Comparison of ENCODE assay signal across 9 mouse cellular contexts in genomic region chr17:56950915-56951314, GRCm38 (mm10). TPM values are rescaled to one million over a fixed set of nuclear protein-coding genes. Genes with fewer than 3 reads are reported as not detected.
DNase-seq lines count a peak whose midpoint lies in the region; ATAC-seq and TF ChIP-seq lines count a peak whose summit lies in the region.
"Had no signal": no experiment of that assay in that cellular context is flagged by ENCODE, and none has a peak within 500 bp of the region (broad histone marks: within the 10 kb centered on the region; RNA-seq: fewer than 3 reads in every experiment).

No protein-coding gene starts in this region.

- no peak overlapping the region for H3K4me2 ChIP-seq in kidney, embryonic 14.5 days (replicated peaks; ENCODE audit: low read depth, low read length)

- no peaks in the 10 kb centered on the region for H3K4me1 ChIP-seq in kidney, embryonic 14.5 days (ENCODE audit: control insufficient read depth, insufficient read depth, low read length)
- peaks cover 21% of the 10 kb centered on the region for H3K4me1 ChIP-seq in E14TG2a.4 (replicated peaks; ENCODE audit: low read depth, low read length)

- no peaks in the 10 kb centered on the region for H3K9me3 ChIP-seq in kidney, embryonic 14.5 days (ENCODE audit: control insufficient read depth, low read length)
- H3K9me3 ChIP-seq in E14TG2a.4 (ENCODE audit: low read length), result no peaks in the 10 kb centered on the region

- no peak overlapping the region for H3K9ac ChIP-seq in kidney, embryonic 14.5 days (ENCODE audit: low read depth, low read length)

- peak; percentile 92 for TF ChIP-seq CTCF in E14TG2a.4 (conservative IDR thresholded peaks at IDR 0.05; ENCODE audit: low read length)

- H3K4me3 ChIP-seq in kidney, embryonic 14.5 days (ENCODE audit: low read length), result no peak overlapping the region
- H3K4me3 ChIP-seq in E14TG2a.4 (replicated peaks; ENCODE audit: low read length), result no peak overlapping the region

- H3K27me3 ChIP-seq in kidney, embryonic 14.5 days (ENCODE audit: control insufficient read depth, insufficient read depth, low read length), result no peaks in the 10 kb centered on the region
- H3K27me3 ChIP-seq in E14TG2a.4 (ENCODE audit: insufficient read depth, low read length), result peaks cover 22% of the 10 kb centered on the region; the same call in 1 of the 2 replicates

- ATAC-seq in kidney, embryonic 14.5 days (ENCODE audit: low FRiP score, low TSS enrichment), result no peak; the same call in 1 of the 2 replicates
- ATAC-seq in neutrophil, adult 5-6 weeks (ENCODE audit: extremely low read depth, insufficient number of reproducible peaks, low FRiP score, poor library complexity, severe bottlenecking), result peak; percentile 73; the same call in 1 of the 2 replicates

- H3K27ac ChIP-seq in kidney, embryonic 14.5 days (ENCODE audit: low read depth, low read length), result no peak overlapping the region

- 16% methylated on average over 3 of the region's 3 CpGs for WGBS in kidney, embryonic 14.5 days

- peak; percentile 70 for DNase-seq in kidney, adult 18-20 months
- DNase-seq in adrenal gland, postnatal 10 days, result peak; percentile 74
- peak; percentile 46 for DNase-seq in embryo, embryonic 9.5 days (ENCODE audit: extremely low spot score)
- peak; percentile 53 to 84 for DNase-seq in kidney, postnatal 36 days
- no peak for DNase-seq in Muller cell, postnatal 12 days (ENCODE audit: inconsistent ontology term)

- H3K36me3 ChIP-seq in kidney, embryonic 14.5 days (ENCODE audit: control insufficient read depth, insufficient read depth, low read length), result no peaks in the 10 kb centered on the region
- H3K36me3 ChIP-seq in E14TG2a.4 (ENCODE audit: insufficient read depth, low read length), result no peaks in the 10 kb centered on the region

RNA-seq across cellular contexts. Expression of gene Mllt1, which starts 15.7 kb away (rescaled TPM):
- polyA plus RNA-seq in kidney, embryonic 14.5 days (2014; fragmentation: Nextera tagmentation; extraction: Ambion mirVana), result 35.5 and 35.8 TPM in 2 replicates
- total RNA-seq in adrenal gland, postnatal 10 days (2021), result 10 to 100 TPM; 27.9 to 33.6 TPM
- total RNA-seq in neutrophil, adult 5-6 weeks (2017), result 13.0 and 13.8 TPM in 2 replicates

RNA-seq across cellular contexts. Expression of gene Acer1, which starts 31.0 kb away (rescaled TPM):
- not detected in 2 replicates for polyA plus RNA-seq in kidney, embryonic 14.5 days (2014; fragmentation: Nextera tagmentation; extraction: Ambion mirVana)
- not detected for total RNA-seq in adrenal gland, postnatal 10 days (2021)
- total RNA-seq in neutrophil, adult 5-6 weeks (2017), result not detected in 2 replicates

RNA-seq across cellular contexts. Expression of gene Clpp, which starts 39.2 kb away (rescaled TPM):
- polyA plus RNA-seq in kidney, embryonic 14.5 days (2014; fragmentation: Nextera tagmentation; extraction: Ambion mirVana), result 173 and 206 TPM in 2 replicates
- 10 to 100 TPM; 95.9 TPM for total RNA-seq in adrenal gland, postnatal 10 days (2021)
- 23.0 and 28.9 TPM in 2 replicates for total RNA-seq in neutrophil, adult 5-6 weeks (2017)

RNA-seq across cellular contexts. Expression of gene Alkbh7, which starts 46.2 kb away (rescaled TPM):
- 54.8 and 55.8 TPM in 2 replicates for polyA plus RNA-seq in kidney, embryonic 14.5 days (2014; fragmentation: Nextera tagmentation; extraction: Ambion mirVana)
- 10 to 100 TPM; 63.6 to 68.9 TPM for total RNA-seq in adrenal gland, postnatal 10 days (2021)
- total RNA-seq in neutrophil, adult 5-6 weeks (2017), result 10.6 and 17.9 TPM in 2 replicates

RNA-seq across cellular contexts. Expression of gene Pspn, which starts 48.9 kb away (rescaled TPM):
- polyA plus RNA-seq in kidney, embryonic 14.5 days (2014; fragmentation: Nextera tagmentation; extraction: Ambion mirVana), result 1.4 TPM in 1 of 2 replicates, not detected in the other
- under 1 TPM; 0.87 to 0.97 TPM for total RNA-seq in adrenal gland, postnatal 10 days (2021)
- total RNA-seq in neutrophil, adult 5-6 weeks (2017), result not detected in 2 replicates
- polyA plus RNA-seq: heart, embryonic 14.5 days had no signal
